Mouse (Mus musculus) limb, embryonic 12.5 days (tissue): Measurements from ENCODE around the gene Mia. TPM values are rescaled to one million over a fixed set of nuclear protein-coding genes. Genes with fewer than 3 reads are reported as not detected.
A peak's percentile ranks its signal among the peaks of the same experiment; 100 is the strongest.

Experiments used
- ATAC-seq: fragments of 200-750 bp; cut with Nextera tagmentation; 2 replicates; pipeline ENCODE4 v1.8.0; 2017; ENCODE audit warnings: low read depth, moderate TSS enrichment; ENCODE audit not compliant: insufficient number of reproducible peaks, insufficient read depth, low FRiP score, low TSS enrichment
- H3K27ac ChIP-seq: fragments of 300-500 bp; sonication (generic); 2 replicates; pipeline ENCODE4 v1.5.1; 2016; ENCODE audit warnings: mild to moderate bottlenecking, moderate library complexity
- H3K27me3 ChIP-seq: fragments of 300-500 bp; sonication (generic); 2 replicates; pipeline ENCODE4 v1.6.1; 2016; ENCODE audit warnings: mild to moderate bottlenecking, moderate library complexity
- H3K36me3 ChIP-seq: fragments of 300-500 bp; sonication (generic); 2 replicates; pipeline ENCODE4 v1.6.1; 2016; ENCODE audit warnings: mild to moderate bottlenecking, moderate library complexity
- H3K4me1 ChIP-seq: fragments of 300-500 bp; sonication (generic); replicated peaks from 2 replicates; pipeline ENCODE4 v1.6.1; 2016
- H3K4me2 ChIP-seq: fragments of 300-500 bp; sonication (generic); 2 replicates; pipeline ENCODE4 v1.6.1; 2016; ENCODE audit warnings: mild to moderate bottlenecking, moderate library complexity
- H3K4me3 ChIP-seq: fragments of 300-500 bp; sonication (generic); replicated peaks from 2 replicates; pipeline ENCODE4 v1.5.1; 2016; ENCODE audit warnings: mild to moderate bottlenecking
- H3K9ac ChIP-seq: fragments of 300-500 bp; sonication (generic); replicated peaks from 2 replicates; pipeline ENCODE4 v1.6.1; 2016; ENCODE audit warnings: mild to moderate bottlenecking, moderate library complexity
- H3K9me3 ChIP-seq: fragments of 300-500 bp; sonication (generic); 2 replicates; pipeline ENCODE4 v1.6.1; 2016; ENCODE audit warnings: mild to moderate bottlenecking, moderate library complexity
- WGBS: fragments of 180-500 bp; shearing (Covaris S2); methylation state at CpG from one replicate; pipeline ENCODE4 v1.1.7; 2016; 5-methylcytosine and 5-hydroxymethylcytosine counted together
- polyA plus RNA-seq: library from polyadenylated mRNA; unstranded; fragments of >200 nt; fragmentation: Nextera tagmentation; extraction: Ambion mirVana; gene quantifications from 2 replicates; pipeline ENCODE4 v1.2.1, GENCODE M21; 2016

Mia gene
- 23.8 and 42.8 TPM in 2 replicates for polyA plus RNA-seq

DNA sequence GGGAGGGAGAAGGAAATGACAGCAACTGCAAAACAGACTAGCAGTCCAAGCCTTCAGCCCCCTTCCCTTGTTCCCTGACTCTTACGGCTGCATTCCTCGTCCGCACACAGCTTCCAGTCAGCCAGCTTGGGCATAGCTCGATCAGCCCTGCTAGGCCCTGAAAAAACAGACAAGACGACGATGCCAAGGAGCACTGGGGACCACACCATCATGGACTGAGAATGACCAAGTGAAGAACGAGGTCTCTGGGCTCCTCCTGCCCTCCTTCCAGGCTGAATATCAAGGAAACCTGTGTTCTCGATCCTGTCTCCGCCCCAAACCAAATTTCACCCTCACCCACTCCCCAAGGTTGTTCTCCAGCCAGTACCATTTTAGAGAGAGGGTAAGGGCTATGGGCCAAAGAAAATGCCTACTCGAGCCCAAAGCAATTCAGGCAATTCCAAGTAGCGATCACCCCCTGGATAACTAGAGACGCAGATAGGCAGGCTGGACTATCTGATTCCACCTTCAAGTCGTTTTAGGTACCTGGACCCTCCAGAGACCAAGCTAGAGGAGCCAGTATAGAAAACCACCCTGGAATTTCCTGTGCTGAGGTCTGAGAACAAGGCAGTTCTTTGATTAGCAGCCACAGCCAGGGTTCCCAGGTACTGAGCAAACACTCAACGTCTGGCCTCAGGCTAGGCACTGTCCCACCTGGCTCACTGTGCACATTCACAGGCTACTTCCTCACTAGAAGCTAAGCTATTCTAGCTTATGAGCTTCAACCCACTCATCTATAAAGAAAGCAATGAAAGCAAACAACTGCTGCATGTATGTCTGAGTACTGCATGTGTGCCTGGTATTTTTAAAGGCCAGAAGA, at the start of gene Mia, which contains the start of gene Gm21983:
Gene Mia (minus strand): TSS at position 321 of the 859 bp plus-strand sequence.
Gene Gm21983 (minus strand): TSS at position 250 of the 859 bp plus-strand sequence.
- H3K4me1 ChIP-seq: peaks cover 3% of the 10 kb centered on the region; the same call in 1 of the 2 replicates
- peak within 1 kb of the TSS; percentile 57 for H3K4me2 ChIP-seq
- H3K9ac ChIP-seq: peak within 1 kb of the TSS; percentile 23; the same call in 1 of the 2 replicates
- no peaks in the 10 kb centered on the region for H3K27me3 ChIP-seq
- peaks cover 9% of the 10 kb centered on the region; the same call in 1 of the 2 replicates for H3K9me3 ChIP-seq
- 64% methylated on average over 14 of the region's 14 CpGs for WGBS
- ATAC-seq: no peak
- H3K36me3 ChIP-seq: peaks cover 32% of the 10 kb centered on the region
- peak within 1 kb of the TSS; percentile 86 for H3K27ac ChIP-seq
- H3K4me3 ChIP-seq: peak within 1 kb of the TSS; percentile 65

DNA sequence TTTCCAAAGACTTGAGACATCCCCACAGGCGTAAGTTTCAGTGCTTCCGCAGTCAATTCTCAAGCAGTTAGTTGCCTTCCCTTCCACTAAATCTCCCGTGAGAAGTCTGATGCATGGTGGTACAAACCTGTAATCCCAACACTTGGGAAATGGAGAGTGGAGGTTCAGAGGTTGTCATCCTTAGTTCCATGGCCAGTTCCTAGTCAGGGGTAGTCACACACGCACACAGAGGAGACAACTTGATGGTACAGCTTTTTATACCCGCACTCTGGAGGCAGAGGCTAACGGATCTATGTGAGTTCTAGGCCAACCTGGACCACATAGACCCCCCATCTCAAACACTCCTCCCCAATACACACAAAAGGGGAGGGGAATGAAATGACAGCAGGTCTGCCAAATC, 47.9 kb upstream of the Mia start:
- peak overlapping the region; percentile 86 for H3K4me3 ChIP-seq
- no peaks in the 10 kb centered on the region for H3K36me3 ChIP-seq
- H3K4me1 ChIP-seq: peaks cover 54% of the 10 kb centered on the region
- peak overlapping the region; percentile 88 for H3K27ac ChIP-seq
- 18% methylated on average over 6 of the region's 6 CpGs for WGBS
- ATAC-seq: no peak
- H3K9me3 ChIP-seq: no peaks in the 10 kb centered on the region
- no peaks in the 10 kb centered on the region for H3K27me3 ChIP-seq
- peak overlapping the region; percentile 87 for H3K4me2 ChIP-seq
- H3K9ac ChIP-seq: peak overlapping the region; percentile 80

GRCm38 (mm10) chr7:27228281-27228821, 47.4 kb upstream of the Mia start, which contains the start of gene Itpkc:
TSS of gene Itpkc (minus strand) at chr7:27228661.
- Histone ChIP-seq H3K9me3 (no peaks in the 10 kb centered on the region), H3K36me3 (no peaks in the 10 kb centered on the region), H3K4me1 (peaks cover 54% of the 10 kb centered on the region), H3K9ac (peak within 1 kb of the TSS; percentile 80), H3K27ac (peak within 1 kb of the TSS; percentile 88), H3K27me3 (no peaks in the 10 kb centered on the region), H3K4me2 (peak within 1 kb of the TSS; percentile 87), H3K4me3 (peak within 1 kb of the TSS; percentile 86)
- under 1% methylated on average over 46 of the region's 49 CpGs for WGBS
- ATAC-seq: peak; percentile 75

DNA sequence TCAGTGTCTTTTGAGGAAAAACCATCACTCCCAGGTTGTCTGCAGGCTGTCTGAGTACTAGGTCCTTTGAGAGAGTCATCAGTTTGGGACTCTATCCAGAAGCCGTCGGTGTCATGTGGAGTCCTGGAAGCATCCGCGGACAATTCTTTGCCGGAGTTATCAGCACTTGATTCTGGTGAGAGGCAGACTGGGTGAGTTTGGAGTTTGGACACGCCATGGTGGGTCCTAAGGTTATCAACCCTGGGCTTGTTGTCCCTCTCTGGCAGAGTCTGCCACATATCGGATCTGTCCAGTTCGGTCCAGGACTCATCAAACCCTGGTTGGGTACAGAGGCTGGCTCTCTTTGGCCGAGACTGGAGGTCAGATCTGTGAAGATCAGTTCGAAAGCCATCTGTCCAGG, 46.7 kb upstream of the Mia start:
- no peaks in the 10 kb centered on the region for H3K36me3 ChIP-seq
- WGBS: 4% methylated on average over 10 of the region's 10 CpGs
- no peaks in the 10 kb centered on the region for H3K27me3 ChIP-seq
- H3K9me3 ChIP-seq: no peaks in the 10 kb centered on the region
- H3K4me2 ChIP-seq: peak overlapping the region; percentile 87
- peaks cover 54% of the 10 kb centered on the region for H3K4me1 ChIP-seq
- peak overlapping the region; percentile 86 for H3K4me3 ChIP-seq
- H3K9ac ChIP-seq: peak overlapping the region; percentile 80
- ATAC-seq: 0 out of 2 replicates have a peak, but pooled peaks have one; percentile 6
- peak overlapping the region; percentile 88; the same call in 1 of the 2 replicates for H3K27ac ChIP-seq

- H3K36me3 ChIP-seq: peaks cover 1% of the 10 kb centered on the region; the same call in 1 of the 2 replicates
- peak overlapping the region; percentile 86 for H3K4me3 ChIP-seq
- H3K9ac ChIP-seq: peak overlapping the region; percentile 80
- no peaks in the 10 kb centered on the region for H3K27me3 ChIP-seq
- H3K27ac ChIP-seq: no peak overlapping the region
- peak overlapping the region; percentile 87 for H3K4me2 ChIP-seq
- no peak for ATAC-seq
- WGBS: 33% methylated on average over 9 of the region's 9 CpGs
- H3K9me3 ChIP-seq: no peaks in the 10 kb centered on the region
- peaks cover 51% of the 10 kb centered on the region for H3K4me1 ChIP-seq
These were observed 46.3 kb upstream of the Mia start for GRCm38 (mm10) chr7:27227276-27227675.

DNA sequence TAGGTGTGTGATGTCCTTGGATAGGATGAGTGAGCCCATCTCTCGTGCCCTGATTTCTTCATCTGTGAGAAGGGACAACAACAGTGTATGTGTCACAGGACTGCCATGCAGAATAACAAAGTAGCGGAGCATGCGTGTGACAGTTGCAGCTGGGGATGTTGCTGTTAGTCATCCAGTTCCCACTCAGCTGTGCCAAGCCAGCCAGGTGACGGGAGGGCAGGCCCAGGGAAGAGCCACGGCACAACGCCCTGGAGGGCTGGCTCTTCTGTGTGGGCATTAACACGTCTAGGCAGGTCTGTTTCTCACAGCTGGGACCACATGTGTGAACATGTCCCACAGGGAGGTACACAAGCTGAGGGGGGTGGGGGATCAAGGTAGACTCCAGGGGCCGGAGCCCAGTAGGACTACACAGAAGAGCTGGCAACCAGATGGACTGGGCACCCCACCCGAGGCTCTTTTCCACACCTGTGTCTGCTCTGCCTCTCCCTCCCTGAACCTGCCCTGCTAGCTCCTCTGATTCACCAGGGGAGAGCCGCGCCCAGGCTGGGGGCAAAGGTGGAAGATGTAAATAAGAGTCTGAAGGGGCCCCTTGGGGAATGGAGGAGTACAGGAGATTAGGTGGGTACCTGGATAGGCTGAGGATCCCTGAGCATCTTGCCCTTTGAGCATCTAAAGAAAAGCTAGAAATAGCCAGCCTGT, 44.1 kb upstream of the Mia start:
- WGBS: 72% methylated on average over 11 of the region's 11 CpGs
- Histone ChIP-seq H3K27ac (no peak overlapping the region), H3K4me3 (peak overlapping the region; percentile 12), H3K9me3 (no peaks in the 10 kb centered on the region), H3K9ac (no peak overlapping the region), H3K4me1 (peaks cover 51% of the 10 kb centered on the region), H3K4me2 (peak overlapping the region; percentile 87), H3K36me3 (peaks cover 20% of the 10 kb centered on the region; the same call in 1 of the 2 replicates), H3K27me3 (no peaks in the 10 kb centered on the region)
- ATAC-seq: no peak

- 69% methylated on average over 1 of the region's 1 CpGs for WGBS
These were observed 41.6 kb upstream of the Mia start for GRCm38 (mm10) chr7:27222538-27222937.

GRCm38 (mm10) chr7:27221939-27222338, 41.0 kb upstream of the Mia start:
- ATAC-seq: no peak
- Histone ChIP-seq H3K4me1 (peaks cover 38% of the 10 kb centered on the region), H3K9ac (no peak overlapping the region), H3K27me3 (no peaks in the 10 kb centered on the region), H3K4me3 (no peak overlapping the region), H3K4me2 (no peak overlapping the region), H3K27ac (no peak overlapping the region), H3K36me3 (peaks cover 46% of the 10 kb centered on the region), H3K9me3 (no peaks in the 10 kb centered on the region)
- 82% methylated on average over 6 of the region's 6 CpGs for WGBS

More at GRCm38 (mm10) chr7:27222538-27222937, 41.6 kb upstream of the Mia start:
- Histone ChIP-seq H3K27ac (no peak overlapping the region), H3K4me3 (no peak overlapping the region), H3K27me3 (no peaks in the 10 kb centered on the region), H3K4me1 (peaks cover 44% of the 10 kb centered on the region), H3K9me3 (no peaks in the 10 kb centered on the region), H3K4me2 (no peak overlapping the region), H3K36me3 (peaks cover 40% of the 10 kb centered on the region), H3K9ac (no peak overlapping the region)
- ATAC-seq: no peak

- H3K27me3 ChIP-seq: no peaks in the 10 kb centered on the region
- H3K9ac ChIP-seq: no peak overlapping the region
- H3K27ac ChIP-seq: no peak overlapping the region
- no peaks in the 10 kb centered on the region for H3K9me3 ChIP-seq
- H3K4me2 ChIP-seq: no peak overlapping the region
- ATAC-seq: no peak
- H3K4me3 ChIP-seq: no peak overlapping the region
- 75% methylated on average over 11 of the region's 11 CpGs for WGBS
- peaks cover 18% of the 10 kb centered on the region for H3K4me1 ChIP-seq
- peaks cover 61% of the 10 kb centered on the region for H3K36me3 ChIP-seq
These were observed 39.0 kb upstream of the Mia start for GRCm38 (mm10) chr7:27219937-27220336.

DNA sequence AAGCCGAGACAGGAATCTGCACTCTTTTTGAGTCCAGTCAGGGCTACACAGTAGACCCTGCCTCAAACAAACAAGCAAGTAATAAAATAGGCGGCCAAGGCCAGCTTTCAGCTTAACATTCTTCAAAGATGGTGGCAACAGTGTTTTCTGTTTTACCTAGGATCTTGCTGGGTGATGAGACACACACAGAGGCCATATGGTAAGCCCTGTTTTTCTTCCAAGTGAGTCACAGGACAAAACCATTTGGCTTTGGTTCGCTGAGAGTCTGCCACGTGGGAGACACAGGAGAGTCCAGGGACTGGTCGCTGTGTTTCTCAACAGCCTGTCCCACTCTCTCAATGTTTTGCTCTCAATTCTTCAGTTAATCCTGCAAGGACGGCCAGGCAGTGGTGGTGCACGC, 37.6 kb upstream of the Mia start:
- Histone ChIP-seq H3K9me3 (no peaks in the 10 kb centered on the region), H3K27ac (no peak overlapping the region), H3K4me1 (peaks cover 4% of the 10 kb centered on the region; the same call in 1 of the 2 replicates), H3K4me2 (no peak overlapping the region), H3K9ac (no peak overlapping the region), H3K36me3 (peaks cover 74% of the 10 kb centered on the region), H3K4me3 (no peak overlapping the region), H3K27me3 (no peaks in the 10 kb centered on the region)
- no peak for ATAC-seq
- WGBS: 80% methylated on average over 7 of the region's 7 CpGs

DNA sequence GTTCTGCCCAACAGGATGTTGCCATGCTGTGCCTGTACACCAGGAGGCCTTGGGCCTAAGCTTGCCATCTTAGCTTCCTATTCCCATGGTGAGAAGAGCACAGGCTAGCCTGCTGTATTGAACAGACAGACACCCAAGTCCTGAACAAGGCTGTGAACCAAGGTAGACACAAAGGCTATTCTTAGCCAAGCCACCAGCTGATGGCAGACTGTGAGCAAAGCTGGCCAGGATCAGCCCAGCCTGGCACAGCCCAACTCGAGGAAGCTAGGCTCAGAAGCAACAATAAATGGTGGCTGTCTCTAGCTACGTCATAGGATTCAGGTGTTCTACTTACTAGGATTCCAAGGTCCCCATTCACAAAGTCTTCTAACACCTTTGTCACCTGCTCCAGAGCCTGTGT, 31.7 kb upstream of the Mia start:
- Histone ChIP-seq H3K27ac (no peak overlapping the region), H3K4me1 (no peaks in the 10 kb centered on the region), H3K4me2 (no peak overlapping the region), H3K4me3 (no peak overlapping the region), H3K9ac (no peak overlapping the region), H3K27me3 (no peaks in the 10 kb centered on the region), H3K36me3 (peaks cover 90% of the 10 kb centered on the region), H3K9me3 (no peaks in the 10 kb centered on the region)
- no peak for ATAC-seq
- 88% methylated on average over 2 of the region's 2 CpGs for whole genome bisulfite sequencing
